Mouse (Mus musculus) bone marrow macrophage, adult 2 months (primary cell): ENCODE measurements around the gene Tmbim6.
"Not testable (repeated sequence)": the region's sequence is repeated elsewhere in the genome, so short reads cannot be mapped to it uniquely, and the experiment has no call there.

ENCODE experiments used
- CTCF ChIP-seq: IDR thresholded peaks from 2 replicates; pipeline ENCODE4 v1.5.1; 2012; ENCODE audit warnings: low read depth, mild to moderate bottlenecking, low read length, moderate library complexity
- POLR2A ChIP-seq: IDR thresholded peaks from 2 replicates; pipeline ENCODE4 v1.6.1; 2012; ENCODE audit warnings: mild to moderate bottlenecking, low read depth, low read length, borderline replicate concordance

- not testable (repeated sequence) for TF ChIP-seq CTCF, POLR2A
Measured at GRCm38 (mm10) chr15:99446136-99446535, 53.5 kb downstream of the Tmbim6 start.
